Mouse (Mus musculus) hindbrain, embryonic 16.5 days (tissue): Measurements from ENCODE around the gene Frrs1. TPM values are rescaled to one million over a fixed set of nuclear protein-coding genes. Genes with fewer than 3 reads are reported as not detected.
"Not testable (repeated sequence)": the region's sequence is repeated elsewhere in the genome, so short reads cannot be mapped to it uniquely, and the experiment has no call there.

ENCODE experiments used
- ATAC-seq: fragments of 200-750 bp; cut with Nextera tagmentation; 2 replicates; pipeline ENCODE4 v1.8.0; 2017; ENCODE audit warnings: moderate TSS enrichment, moderate library complexity
- H3K27ac ChIP-seq: fragments of 300-500 bp; sonication (generic); 2 replicates; pipeline ENCODE4 v1.5.1; 2014; ENCODE audit warnings: low read depth, mild to moderate bottlenecking, control low read depth, low read length, moderate library complexity
- H3K27me3 ChIP-seq: fragments of 300-500 bp; sonication (generic); replicated peaks from 2 replicates; pipeline ENCODE4 v1.6.1; 2014; ENCODE audit warnings: low read length; ENCODE audit not compliant: control insufficient read depth, insufficient read depth
- H3K36me3 ChIP-seq: fragments of 300-500 bp; sonication (generic); 2 replicates; pipeline ENCODE4 v1.6.1; 2014; ENCODE audit warnings: mild to moderate bottlenecking, low read length, moderate library complexity, mixed read lengths; ENCODE audit not compliant: control insufficient read depth, insufficient read depth
- H3K4me1 ChIP-seq: fragments of 300-500 bp; sonication (generic); 2 replicates; pipeline ENCODE4 v1.6.1; 2014; ENCODE audit warnings: low read depth, low read length; ENCODE audit not compliant: control insufficient read depth, insufficient read depth
- H3K4me2 ChIP-seq: fragments of 300-500 bp; sonication (generic); 2 replicates; pipeline ENCODE4 v1.6.1; 2014; ENCODE audit warnings: mild to moderate bottlenecking, low read length, control low read depth, moderate library complexity
- H3K4me3 ChIP-seq: fragments of 300-500 bp; sonication (generic); 2 replicates; pipeline ENCODE4 v1.5.1; 2014; ENCODE audit warnings: mild to moderate bottlenecking, low read length, control low read depth, moderate library complexity
- H3K9ac ChIP-seq: fragments of 300-500 bp; sonication (generic); 2 replicates; pipeline ENCODE4 v1.6.1; 2014; ENCODE audit warnings: low read depth, mild to moderate bottlenecking, control low read depth, low read length, moderate library complexity
- H3K9me3 ChIP-seq: fragments of 300-500 bp; sonication (generic); 2 replicates; pipeline ENCODE4 v1.6.1; 2014; ENCODE audit warnings: mild to moderate bottlenecking, low read length, moderate library complexity; ENCODE audit not compliant: control insufficient read depth
- WGBS: fragments of 180-500 bp; shearing (Covaris S2); extraction: QIAGEN DNeasy Blood & Tissue Kit; methylation state at CpG from one replicate; pipeline ENCODE4 v1.1.7; 2014; 5-methylcytosine and 5-hydroxymethylcytosine counted together
- polyA plus RNA-seq: library from polyadenylated mRNA; unstranded; fragments of >200 nt; fragmentation: Nextera tagmentation; extraction: Ambion mirVana; gene quantifications from 2 replicates; pipeline ENCODE4 v1.2.1, GENCODE M21; 2015

Frrs1 gene
- 7.1 and 7.2 TPM in 2 replicates for polyA plus RNA-seq

GRCm38 (mm10) chr3:116858941-116859685 lies at the start of gene Frrs1:
Gene Frrs1, plus strand, starts transcription at chr3:116859464.
- H3K9ac ChIP-seq = no peak within 1 kb of the TSS
- H3K27ac ChIP-seq = no peak within 1 kb of the TSS
- WGBS = 90% methylated on average over 9 of the region's 9 CpGs
- H3K4me2 ChIP-seq = no peak within 1 kb of the TSS
- no peaks in the 10 kb centered on the region for H3K27me3 ChIP-seq
- no peaks in the 10 kb centered on the region for H3K9me3 ChIP-seq
- H3K4me1 ChIP-seq = peaks cover 2% of the 10 kb centered on the region; the same call in 1 of the 2 replicates
- ATAC-seq = no peak
- H3K36me3 ChIP-seq = no peaks in the 10 kb centered on the region
- no peak within 1 kb of the TSS for H3K4me3 ChIP-seq

- not testable (repeated sequence) for H3K27me3 ChIP-seq, H3K9me3 ChIP-seq, H3K4me2 ChIP-seq, H3K36me3 ChIP-seq, H3K9ac ChIP-seq, H3K27ac ChIP-seq, H3K4me3 ChIP-seq, ATAC-seq
- 83% methylated on average over 6 of the region's 6 CpGs for WGBS
- H3K4me1 ChIP-seq = peaks cover 14% of the 10 kb centered on the region
These were observed 48.9 kb upstream of the Frrs1 start for GRCm38 (mm10) chr3:116810351-116810750.

- Histone ChIP-seq H3K4me1 (peaks cover 4% of the 10 kb centered on the region), H3K36me3 (no peaks in the 10 kb centered on the region), H3K4me3 (no peak overlapping the region), H3K9ac (no peak overlapping the region), H3K27ac (no peak overlapping the region), H3K4me2 (no peak overlapping the region), H3K9me3 (no peaks in the 10 kb centered on the region), H3K27me3 (no peaks in the 10 kb centered on the region)
- no peak for ATAC-seq
- 94% methylated on average over 2 of the region's 2 CpGs for WGBS
These were observed 46.3 kb upstream of the Frrs1 start for GRCm38 (mm10) chr3:116812946-116813345.

GRCm38 (mm10) chr3:116815305-116815797 lies 43.9 kb upstream of the Frrs1 start:
- H3K9me3 ChIP-seq = no peaks in the 10 kb centered on the region
- 71% methylated on average over 6 of the region's 6 CpGs for WGBS
- ATAC-seq = no peak
- no peak overlapping the region for H3K27ac ChIP-seq
- no peaks in the 10 kb centered on the region for H3K4me1 ChIP-seq
- H3K4me2 ChIP-seq = no peak overlapping the region
- H3K36me3 ChIP-seq = no peaks in the 10 kb centered on the region
- H3K9ac ChIP-seq = no peak overlapping the region
- H3K27me3 ChIP-seq = no peaks in the 10 kb centered on the region
- no peak overlapping the region for H3K4me3 ChIP-seq

GRCm38 (mm10) chr3:116815916-116816315 lies 43.3 kb upstream of the Frrs1 start:
- H3K9ac ChIP-seq = no peak overlapping the region
- H3K4me3 ChIP-seq = no peak overlapping the region
- no peak overlapping the region for H3K27ac ChIP-seq
- WGBS = 75% methylated on average over 4 of the region's 4 CpGs
- no peaks in the 10 kb centered on the region for H3K4me1 ChIP-seq
- H3K4me2 ChIP-seq = no peak overlapping the region
- no peaks in the 10 kb centered on the region for H3K36me3 ChIP-seq
- no peaks in the 10 kb centered on the region for H3K9me3 ChIP-seq
- no peak for ATAC-seq
- H3K27me3 ChIP-seq = no peaks in the 10 kb centered on the region

- no peak overlapping the region for H3K9ac ChIP-seq
- no peaks in the 10 kb centered on the region for H3K36me3 ChIP-seq
- no peak overlapping the region for H3K4me2 ChIP-seq
- no peaks in the 10 kb centered on the region for H3K27me3 ChIP-seq
- no peaks in the 10 kb centered on the region for H3K4me1 ChIP-seq
- ATAC-seq = no peak
- H3K9me3 ChIP-seq = no peaks in the 10 kb centered on the region
- H3K4me3 ChIP-seq = no peak overlapping the region
- WGBS = 84% methylated on average over 3 of the region's 3 CpGs
- H3K27ac ChIP-seq = no peak overlapping the region
These were observed 42.5 kb upstream of the Frrs1 start for GRCm38 (mm10) chr3:116816674-116817215.

- H3K9me3 ChIP-seq = no peaks in the 10 kb centered on the region
- H3K4me2 ChIP-seq = no peak overlapping the region
- 91% methylated on average over 6 of the region's 7 CpGs for WGBS
- H3K4me3 ChIP-seq = no peak overlapping the region
- H3K27ac ChIP-seq = no peak overlapping the region
- no peaks in the 10 kb centered on the region for H3K4me1 ChIP-seq
- no peak for ATAC-seq
- no peak overlapping the region for H3K9ac ChIP-seq
- no peaks in the 10 kb centered on the region for H3K36me3 ChIP-seq
- H3K27me3 ChIP-seq = no peaks in the 10 kb centered on the region
These were observed 42.0 kb upstream of the Frrs1 start for GRCm38 (mm10) chr3:116817231-116817630.

- Histone ChIP-seq H3K27ac (no peak overlapping the region), H3K4me3 (no peak overlapping the region), H3K4me1 (no peaks in the 10 kb centered on the region), H3K4me2 (no peak overlapping the region), H3K27me3 (no peaks in the 10 kb centered on the region), H3K9ac (no peak overlapping the region), H3K36me3 (no peaks in the 10 kb centered on the region), H3K9me3 (no peaks in the 10 kb centered on the region)
- no peak for ATAC-seq
- 81% methylated on average over 4 of the region's 4 CpGs for WGBS
These were observed 32.6 kb upstream of the Frrs1 start for GRCm38 (mm10) chr3:116826471-116827215.

- no peak for ATAC-seq
- no peak overlapping the region for H3K9ac ChIP-seq
- H3K4me2 ChIP-seq = no peak overlapping the region
- no peaks in the 10 kb centered on the region for H3K4me1 ChIP-seq
- no peak overlapping the region for H3K27ac ChIP-seq
- 87% methylated on average over 10 of the region's 10 CpGs for WGBS
- no peak overlapping the region for H3K4me3 ChIP-seq
- H3K27me3 ChIP-seq = no peaks in the 10 kb centered on the region
- no peaks in the 10 kb centered on the region for H3K36me3 ChIP-seq
- H3K9me3 ChIP-seq = no peaks in the 10 kb centered on the region
These were observed 29.9 kb upstream of the Frrs1 start for GRCm38 (mm10) chr3:116829274-116829920.
